Mouse (Mus musculus) liver, embryonic 14.5 days (tissue): ENCODE results near the gene 6330409D20Rik. TPM values are rescaled to one million over a fixed set of nuclear protein-coding genes. Genes with fewer than 3 reads are reported as not detected.
A peak's percentile ranks its signal among the peaks of the same experiment; 100 is the strongest.

Experiments
- ATAC-seq: fragments of 200-750 bp; cut with Nextera tagmentation; 2 replicates; pipeline ENCODE4 v1.8.0; 2017; ENCODE audit warnings: moderate number of reproducible peaks, mild to moderate bottlenecking, moderate library complexity; ENCODE audit not compliant: insufficient read depth
- DNase-seq, 3 experiments: peaks; one replicate each; pipeline ENCODE4 v3.0.0-alpha.2; 2012 to 2013; ENCODE audit warnings: low read depth in 3 of 3, low spot score in 3 of 3
- H3K27ac ChIP-seq: fragments of 300-500 bp; sonication (generic); 2 replicates; pipeline ENCODE4 v1.5.1; 2014; ENCODE audit warnings: moderate library complexity, mild to moderate bottlenecking, control low read depth, inconsistent platforms
- H3K27me3 ChIP-seq: fragments of 300-500 bp; sonication (generic); 2 replicates; pipeline ENCODE4 v1.6.1; 2014; ENCODE audit warnings: mild to moderate bottlenecking, low read length, moderate library complexity; ENCODE audit not compliant: control insufficient read depth, insufficient read depth
- H3K36me3 ChIP-seq: fragments of 300-500 bp; sonication (generic); replicated peaks from 2 replicates; pipeline ENCODE4 v1.6.1; 2014; ENCODE audit warnings: low read depth; ENCODE audit not compliant: control insufficient read depth, insufficient read depth
- H3K4me1 ChIP-seq, 2 experiments: fragments of 200-500 bp in 1 of 2; fragments of 300-500 bp in 1 of 2; sonication (generic) in 1 of 2; replicated peaks; 2 replicates each; pipeline ENCODE4 v1.6.1; 2012 to 2014; ENCODE audit warnings: antibody characterized with exemption in 1 of 2, inconsistent platforms in 1 of 2, low read length in 1 of 2; ENCODE audit not compliant: control insufficient read depth in 2 of 2, insufficient read depth in 2 of 2
- H3K4me2 ChIP-seq: fragments of 300-500 bp; sonication (generic); 2 replicates; pipeline ENCODE4 v1.6.1; 2014; ENCODE audit warnings: low read depth, mild to moderate bottlenecking, control low read depth, moderate library complexity
- H3K4me3 ChIP-seq, 2 experiments: fragments of 200-500 bp in 1 of 2; fragments of 300-500 bp in 1 of 2; sonication (generic) in 1 of 2; 2 replicates each; pipeline ENCODE4 v1.5.1; 2012 to 2014; ENCODE audit warnings: low read depth in 2 of 2, low read length in 2 of 2, mild to moderate bottlenecking in 2 of 2, control low read depth in 1 of 2, inconsistent platforms in 1 of 2, moderate library complexity in 1 of 2; ENCODE audit not compliant: insufficient read depth in 1 of 2
- H3K9ac ChIP-seq: fragments of 300-500 bp; sonication (generic); replicated peaks from 2 replicates; pipeline ENCODE4 v1.6.1; 2014; ENCODE audit warnings: mild to moderate bottlenecking, control low read depth, moderate library complexity
- H3K9me3 ChIP-seq: fragments of 300-500 bp; sonication (generic); 2 replicates; pipeline ENCODE4 v1.6.1; 2016; ENCODE audit warnings: low read length, mixed read lengths; ENCODE audit not compliant: control insufficient read depth
- CTCF ChIP-seq: IDR thresholded peaks from 2 replicates; pipeline ENCODE4 v1.5.1; 2016; ENCODE audit warnings: antibody characterized with exemption, low read depth, control low read depth
- EP300 ChIP-seq: IDR thresholded peaks from 2 replicates; pipeline ENCODE4 v1.6.1; 2016; ENCODE audit warnings: antibody characterized with exemption, low read depth
- WGBS: fragments of 180-500 bp; shearing (Covaris S2); extraction: QIAGEN DNeasy Blood & Tissue Kit; methylation state at CpG from one replicate; pipeline ENCODE4 v1.1.7; 2014; ENCODE audit not compliant: insufficient replicate concordance; 5-methylcytosine and 5-hydroxymethylcytosine counted together
- polyA plus RNA-seq, 2 experiments: library from polyadenylated mRNA; depleted of rRNA in 1 of 2; stranded (reverse) in 1 of 2; unstranded in 1 of 2; fragments of >200 nt; fragmentation: Nextera tagmentation in 1 of 2; extraction: Ambion mirVana in 1 of 2; gene quantifications; 2 replicates each; pipeline versions ENCODE4 v1.2.1 to v1.2.3; 2012 to 2014

The 6330409D20Rik gene
- polyA plus RNA-seq, 2 experiments: 0.07 TPM; not detected in 1

GRCm38 (mm10) chr2:32750199-32750598 is 9.4 kb upstream of the 6330409D20Rik start:
- no peak overlapping the region for H3K4me2 ChIP-seq
- ATAC-seq (no peak), DNase-seq (no peak)
- WGBS: 63% methylated on average over 7 of the region's 7 CpGs
- no peaks in the 10 kb centered on the region for H3K27me3 ChIP-seq
- TF ChIP-seq EP300: no peak
- no peak for TF ChIP-seq CTCF
- H3K27ac ChIP-seq: no peak overlapping the region
- H3K9me3 ChIP-seq: no peaks in the 10 kb centered on the region
- H3K9ac ChIP-seq: no peak overlapping the region
- H3K4me3 ChIP-seq: no peak overlapping the region
- H3K36me3 ChIP-seq: no peaks in the 10 kb centered on the region
- H3K4me1 ChIP-seq: no peaks in the 10 kb centered on the region; a peak in 1 of 4 replicates

GRCm38 (mm10) chr2:32749082-32749481 is 8.3 kb upstream of the 6330409D20Rik start:
- Histone ChIP-seq H3K36me3 (no peaks in the 10 kb centered on the region), H3K27ac (no peak overlapping the region), H3K9ac (no peak overlapping the region), H3K27me3 (no peaks in the 10 kb centered on the region), H3K4me3 (no peak overlapping the region), H3K4me2 (no peak overlapping the region), H3K9me3 (no peaks in the 10 kb centered on the region), H3K4me1 (no peaks in the 10 kb centered on the region; a peak in 1 of 4 replicates)
- 77% methylated on average over 16 of the region's 16 CpGs for WGBS
- DNase-seq: no peak
- TF ChIP-seq CTCF (no peak), EP300 (no peak)
- no peak for ATAC-seq

GRCm38 (mm10) chr2:32744272-32744982 is 3.6 kb upstream of the 6330409D20Rik start:
- Histone ChIP-seq H3K4me2 (no peak overlapping the region), H3K4me3 (no peak overlapping the region), H3K27me3 (peaks cover 5% of the 10 kb centered on the region; the same call in 1 of the 2 replicates), H3K9ac (no peak overlapping the region), H3K4me1 (no peaks in the 10 kb centered on the region), H3K36me3 (no peaks in the 10 kb centered on the region), H3K27ac (no peak overlapping the region), H3K9me3 (no peaks in the 10 kb centered on the region)
- 67% methylated on average over 15 of the region's 15 CpGs for WGBS
- TF ChIP-seq EP300 (no peak), CTCF (no peak)
- DNase-seq (no peak), ATAC-seq (no peak)

- 72% methylated on average over 18 of the region's 18 CpGs for WGBS
- TF ChIP-seq EP300: no peak
- TF ChIP-seq CTCF: no peak
- Histone ChIP-seq H3K4me2 (no peak overlapping the region), H3K27ac (no peak overlapping the region), H3K4me1 (no peaks in the 10 kb centered on the region), H3K4me3 (no peak overlapping the region), H3K36me3 (no peaks in the 10 kb centered on the region), H3K9ac (no peak overlapping the region), H3K27me3 (peaks cover 5% of the 10 kb centered on the region; the same call in 1 of the 2 replicates), H3K9me3 (no peaks in the 10 kb centered on the region)
- ATAC-seq (no peak), DNase-seq (no peak)
Observed at GRCm38 (mm10) chr2:32742173-32742531, 1.3 kb upstream of the 6330409D20Rik start.

GRCm38 (mm10) chr2:32741273-32742172 is 707 bp upstream of the 6330409D20Rik start:
- DNase-seq: no peak
- peaks cover 5% of the 10 kb centered on the region; the same call in 1 of the 2 replicates for H3K27me3 ChIP-seq
- H3K36me3 ChIP-seq: no peaks in the 10 kb centered on the region
- H3K4me3 ChIP-seq: peak overlapping the region in 1 of 2 experiments; percentile 29; a peak in 2 of 4 replicates
- H3K27ac ChIP-seq: no peak overlapping the region
- H3K4me2 ChIP-seq: peak overlapping the region; percentile 42
- TF ChIP-seq CTCF: no peak
- TF ChIP-seq EP300: no peak
- ATAC-seq: no peak
- H3K9me3 ChIP-seq: no peaks in the 10 kb centered on the region
- H3K9ac ChIP-seq: no peak overlapping the region
- 39% methylated on average over 58 of the region's 58 CpGs for WGBS
- H3K4me1 ChIP-seq: no peaks in the 10 kb centered on the region; a peak in 1 of 4 replicates
